Mouse (Mus musculus): ENCODE data around the gene Fam114a1. TPM values are rescaled to one million over a fixed set of nuclear protein-coding genes. Genes with fewer than 3 reads are reported as not detected.

The Fam114a1 gene
- polyA plus RNA-seq (2017; shearing (Covaris generic)) = 1 to 10 TPM; 1.7 to 2.2 TPM

- ATAC-seq = peak; percentile 56
Measured at GRCm38 (mm10) chr5:64969861-64970771, at the start of gene Fam114a1. TSS of gene Fam114a1 (plus strand) at chr5:64970071.

DNA sequence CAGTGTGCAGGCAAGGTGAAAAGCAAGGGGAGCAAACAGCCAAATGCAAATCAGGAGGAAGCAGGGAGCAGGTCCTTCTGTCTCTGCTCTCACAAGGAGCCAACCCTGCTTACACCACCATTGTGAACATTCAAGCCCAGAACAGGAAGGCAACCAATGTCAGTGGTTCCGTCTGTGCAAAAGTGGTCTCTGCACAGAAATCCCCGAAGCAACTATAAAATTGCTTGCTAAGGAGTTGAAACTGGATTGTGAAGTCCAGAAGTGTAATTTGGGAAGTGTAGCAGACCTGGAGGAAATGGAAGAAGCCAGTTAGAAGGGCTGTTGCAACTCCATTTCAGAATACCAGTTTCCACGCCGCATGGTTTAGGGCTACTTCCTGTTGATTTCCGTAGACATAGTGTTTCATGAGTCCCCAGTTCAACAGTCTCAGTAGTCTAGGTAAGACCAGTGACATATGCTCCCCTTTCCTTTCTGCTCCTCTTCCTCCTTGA, 46.9 kb upstream of the Fam114a1 start:
- peak; percentile 69 for ATAC-seq

GRCm38 (mm10) chr5:64932215-64932614, 37.7 kb upstream of the Fam114a1 start:
- peak; percentile 22 for ATAC-seq

DNA sequence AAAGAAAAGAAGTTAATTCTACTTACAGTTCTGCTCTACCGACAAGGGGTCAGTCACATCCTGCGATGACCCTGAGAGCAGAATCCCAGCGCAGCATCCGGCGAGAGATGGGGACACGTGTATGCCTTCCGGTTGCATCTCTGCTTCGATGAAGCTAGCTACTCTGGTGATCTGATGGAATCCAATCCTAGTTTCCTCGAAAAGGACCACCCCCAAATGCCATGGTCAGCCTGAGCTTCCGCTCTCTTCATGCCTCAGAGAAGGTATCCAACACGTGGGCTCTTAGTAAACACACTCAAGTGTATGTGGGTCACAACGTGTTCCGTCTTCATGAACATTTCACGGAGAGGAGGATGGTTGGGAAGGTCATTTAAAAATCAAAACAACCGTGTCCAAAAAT, 37.1 kb upstream of the Fam114a1 start:
- peak; percentile 23 for ATAC-seq

- no peak for ATAC-seq
Measured at GRCm38 (mm10) chr5:64951486-64951885, 18.4 kb upstream of the Fam114a1 start.

GRCm38 (mm10) chr5:64954931-64955330, 14.9 kb upstream of the Fam114a1 start:
- no peak for ATAC-seq

DNA sequence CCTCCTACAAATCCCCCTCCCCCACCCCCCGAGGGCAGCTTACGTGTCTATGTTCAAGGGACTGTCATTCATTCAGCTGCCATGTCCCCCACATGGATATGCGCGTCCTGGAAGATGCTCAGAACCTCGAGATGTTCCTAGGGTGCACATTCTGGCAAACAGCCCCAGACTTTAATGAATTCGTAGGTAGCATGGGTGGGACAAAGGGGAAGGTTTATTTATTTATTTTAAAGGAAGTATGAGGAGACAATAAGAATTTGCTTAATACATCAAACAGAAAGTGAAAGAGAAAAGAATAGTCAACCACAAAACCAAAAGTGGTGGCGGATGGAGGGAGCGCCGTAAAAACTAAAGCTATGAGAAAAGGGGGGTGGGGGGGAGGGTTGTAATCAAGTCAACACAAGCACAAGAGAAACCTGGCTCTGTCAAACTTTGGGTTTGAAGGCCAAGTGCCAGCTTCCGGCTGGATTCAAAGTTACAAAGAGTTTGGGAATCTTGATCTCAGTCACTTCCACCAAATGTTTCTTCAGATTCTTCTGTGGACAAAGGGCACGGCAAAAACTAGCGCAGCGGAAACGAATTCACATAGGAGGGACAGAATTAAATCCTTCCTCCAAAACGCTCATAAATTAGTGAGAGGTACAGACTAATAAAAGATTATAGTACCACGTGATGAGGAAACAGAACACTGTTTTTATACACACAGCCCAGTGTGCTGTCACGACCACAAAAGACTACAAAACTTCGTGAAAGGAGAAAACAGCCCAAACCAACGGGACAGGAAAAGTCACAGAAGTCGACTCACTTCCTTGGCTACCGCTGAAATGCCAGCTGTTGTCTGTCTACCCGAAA, 10.7 kb upstream of the Fam114a1 start:
- ATAC-seq = peak; percentile 62

DNA sequence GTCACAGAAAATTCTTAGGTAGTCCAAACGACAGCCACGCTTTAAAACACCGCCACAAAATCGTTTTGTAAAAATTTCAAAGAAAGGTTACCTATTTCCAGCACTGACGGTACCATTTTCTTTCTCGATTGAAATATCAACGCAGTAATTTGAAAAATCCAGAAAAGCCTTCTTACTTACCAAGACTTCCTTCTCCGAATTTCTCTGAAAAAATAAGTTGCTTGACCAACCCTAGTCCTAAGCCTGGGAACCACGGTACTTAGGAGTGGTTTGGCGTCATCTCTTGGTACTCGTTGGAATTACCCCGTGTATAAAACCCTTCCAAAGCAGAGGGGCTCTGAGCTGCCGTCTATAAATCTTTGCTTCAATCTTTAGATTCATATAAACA, 10.0 kb upstream of the Fam114a1 start, which contains the start of gene Tlr6:
Gene Tlr6 (minus strand): TSS at position 255 of the 388 bp plus-strand sequence.
- ATAC-seq = no peak

- peak; percentile 51 for ATAC-seq
Measured at GRCm38 (mm10) chr5:64960857-64961391, 8.9 kb upstream of the Fam114a1 start.

GRCm38 (mm10) chr5:64963271-64963670, 6.6 kb upstream of the Fam114a1 start:
- ATAC-seq = no peak

DNA sequence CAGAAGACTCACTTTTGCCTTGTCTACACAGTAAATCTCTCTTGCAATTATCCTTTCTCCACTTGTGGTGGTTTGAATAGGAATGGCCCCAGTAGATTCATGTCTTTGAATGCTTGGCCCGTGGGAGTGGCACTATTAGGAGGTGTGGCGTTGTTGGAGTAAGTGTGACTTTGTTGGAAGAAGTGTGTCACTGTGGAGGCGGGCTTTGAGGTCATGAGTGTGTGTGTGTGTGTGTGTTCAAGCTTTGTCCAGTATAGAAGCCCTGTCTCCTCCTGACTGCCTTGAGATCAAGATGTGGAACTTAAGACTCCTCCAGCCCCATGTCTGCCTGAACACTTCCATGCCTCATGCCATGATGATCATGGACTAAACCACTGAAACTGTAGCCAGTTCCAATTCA, 6.1 kb upstream of the Fam114a1 start:
- no peak for ATAC-seq

DNA sequence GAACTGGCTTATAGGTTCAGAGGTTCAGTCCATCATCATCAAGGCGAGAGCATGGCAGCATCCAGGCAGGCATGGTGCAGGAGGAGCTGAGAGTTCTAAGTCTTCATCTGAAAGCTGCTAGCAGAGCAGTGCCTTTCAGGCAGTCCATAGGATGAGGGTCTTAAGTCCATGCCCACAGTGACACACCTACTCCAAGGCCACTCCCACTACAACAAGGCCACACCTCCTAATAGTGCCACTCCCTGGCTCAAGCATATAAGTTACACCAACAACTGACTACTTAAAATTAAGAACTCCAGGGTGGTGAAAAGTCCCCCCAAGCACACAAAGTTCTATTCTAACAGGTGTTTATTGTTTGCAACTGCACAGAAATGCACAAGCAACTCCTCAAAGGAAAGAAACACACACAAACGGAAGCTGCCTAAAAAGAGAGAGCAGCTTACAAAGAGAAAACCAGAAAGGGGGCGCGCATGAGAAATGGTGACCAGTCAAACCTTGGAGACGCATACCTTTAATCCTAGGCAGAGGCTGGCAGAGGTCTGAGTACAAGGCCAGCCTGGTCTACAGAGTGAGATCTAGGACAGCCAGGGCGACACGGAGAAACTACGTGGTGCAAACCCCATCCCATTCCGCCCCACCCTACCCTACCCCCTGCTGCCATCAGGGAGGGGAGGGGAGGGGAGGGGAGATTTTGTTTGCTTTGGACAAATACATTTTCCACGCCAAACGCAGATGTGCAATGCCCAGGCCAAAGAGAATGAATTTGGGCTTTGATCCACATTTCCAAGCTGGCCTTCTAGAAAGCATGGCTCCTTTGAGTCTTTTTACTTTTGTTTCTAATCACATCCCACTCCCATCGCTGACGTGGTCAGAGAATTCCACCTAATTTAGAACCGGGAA, 660 bp upstream of the Fam114a1 start:
- peak; percentile 42 for ATAC-seq

DNA sequence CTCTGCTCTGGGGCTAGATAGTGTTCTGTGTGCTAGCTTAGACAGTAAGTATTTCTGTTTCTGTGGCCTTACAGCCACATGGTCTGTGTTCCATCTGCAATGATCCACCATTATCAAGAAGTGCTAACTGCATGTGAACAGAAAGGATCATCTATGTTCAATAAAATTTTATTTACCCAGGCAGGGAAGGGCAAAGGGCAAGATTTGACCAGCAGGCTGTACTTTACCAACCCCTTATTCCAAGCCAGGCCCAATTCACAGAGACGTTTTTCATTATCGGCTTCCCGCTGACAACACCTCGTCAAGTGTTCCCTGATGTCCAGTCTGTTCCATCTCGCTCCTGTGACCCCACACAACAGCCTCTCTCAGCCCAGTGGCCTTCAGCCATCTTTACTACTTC, 5.2 kb downstream of the Fam114a1 start:
- ATAC-seq = no peak

DNA sequence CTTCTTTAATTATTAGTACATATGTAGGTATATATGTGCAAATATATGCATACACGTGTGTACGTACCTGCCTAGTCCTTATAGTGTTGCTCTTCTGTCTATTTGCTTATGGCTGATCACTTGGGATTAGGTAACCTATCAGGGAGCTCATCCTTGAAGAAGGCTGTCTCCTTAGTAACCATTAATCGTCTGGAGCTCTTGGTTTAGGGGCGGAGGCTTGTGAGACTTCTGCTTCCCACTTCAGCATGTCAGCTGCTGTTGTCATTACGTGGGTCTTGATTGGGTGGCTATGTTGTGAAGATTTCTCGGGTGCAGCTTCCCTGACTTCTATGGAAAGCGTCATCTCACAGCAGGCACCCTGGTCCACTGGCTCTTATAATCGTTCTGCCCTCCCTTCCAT, 7.3 kb downstream of the Fam114a1 start:
- ATAC-seq = no peak

GRCm38 (mm10) chr5:64985971-64986370, 16.1 kb downstream of the Fam114a1 start:
- ATAC-seq = no peak

GRCm38 (mm10) chr5:64989940-64990339, 20.1 kb downstream of the Fam114a1 start:
- peak; percentile 46 for ATAC-seq

DNA sequence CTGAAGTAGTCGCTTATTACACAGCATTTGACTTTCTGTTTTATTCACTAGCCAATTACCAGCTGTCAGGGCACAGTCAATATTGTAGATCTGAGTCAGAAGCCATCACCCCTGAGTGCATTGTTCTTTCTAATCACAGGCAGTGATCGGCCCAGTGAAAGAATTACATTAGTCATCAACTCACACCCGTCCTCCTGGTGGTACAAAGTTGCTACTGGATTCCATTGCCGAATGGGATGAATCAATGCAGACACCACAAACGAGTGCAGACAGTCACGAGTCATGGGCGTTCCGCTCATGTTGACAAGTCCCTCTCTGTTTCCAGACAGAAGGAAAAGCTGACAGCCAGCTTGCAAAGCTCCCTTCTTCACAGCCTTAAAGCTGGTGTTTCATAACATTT, 22.7 kb downstream of the Fam114a1 start:
- no peak for ATAC-seq

DNA sequence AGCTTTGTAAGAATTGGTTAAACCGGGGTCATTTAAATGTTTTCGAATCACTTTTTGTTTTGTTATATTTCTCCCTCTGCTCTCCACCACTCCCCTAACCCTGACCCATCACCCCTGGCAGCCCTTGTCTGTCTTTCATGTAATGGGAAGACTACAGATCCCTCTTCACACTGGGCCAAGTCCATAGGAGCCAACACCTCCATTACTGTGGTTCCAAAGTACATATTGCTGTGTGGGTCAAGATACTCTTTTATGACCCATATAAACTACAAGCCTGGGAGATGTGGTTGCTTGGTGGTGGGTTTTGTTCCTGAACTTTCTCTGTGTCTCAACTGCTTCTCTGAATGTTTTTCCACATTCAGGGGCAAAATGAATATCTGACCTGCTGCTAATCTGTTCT, 25.5 kb downstream of the Fam114a1 start:
- no peak for ATAC-seq

DNA sequence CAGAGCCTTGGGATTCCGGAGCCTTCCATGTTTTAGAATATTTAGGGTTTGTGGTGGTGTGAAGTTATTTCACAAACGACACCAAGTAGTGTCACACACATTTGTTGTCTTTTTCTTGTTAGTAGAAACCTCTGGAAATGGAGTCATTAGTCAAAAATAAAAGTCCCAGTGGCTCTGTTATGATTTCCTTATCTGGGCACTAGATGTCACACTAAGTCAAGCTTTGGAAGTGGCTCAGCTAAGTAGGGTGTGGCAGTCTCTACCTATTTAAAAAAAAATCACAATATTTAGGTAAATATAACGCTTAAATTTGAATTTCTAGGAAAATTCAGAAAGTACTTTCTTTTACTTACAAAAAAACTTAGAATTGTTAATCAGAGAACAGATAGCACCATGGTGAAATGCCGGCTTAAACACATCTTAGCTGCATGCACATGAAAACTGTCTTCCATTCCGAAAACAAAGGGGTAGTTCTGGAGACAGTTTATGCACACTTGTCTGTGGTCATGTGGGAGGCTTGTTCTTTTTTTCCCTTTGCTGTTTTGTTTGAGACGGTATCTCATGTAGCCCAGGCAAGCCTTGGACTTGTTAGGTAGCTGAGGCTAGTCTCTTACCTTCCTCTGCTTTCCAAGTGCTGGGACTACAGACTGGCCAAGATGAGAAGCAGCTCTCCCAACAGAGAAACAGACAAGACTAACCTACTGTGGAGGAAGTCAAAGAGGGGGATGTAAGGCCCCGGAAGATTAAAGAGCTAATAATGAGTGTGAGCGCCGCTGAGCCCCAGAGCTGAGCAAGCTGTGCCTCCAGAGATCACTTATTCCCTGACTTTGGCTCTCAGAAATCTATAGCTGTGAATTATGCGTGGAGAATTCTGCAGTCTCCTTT, 33.3 kb downstream of the Fam114a1 start:
- peak; percentile 52 for ATAC-seq

DNA sequence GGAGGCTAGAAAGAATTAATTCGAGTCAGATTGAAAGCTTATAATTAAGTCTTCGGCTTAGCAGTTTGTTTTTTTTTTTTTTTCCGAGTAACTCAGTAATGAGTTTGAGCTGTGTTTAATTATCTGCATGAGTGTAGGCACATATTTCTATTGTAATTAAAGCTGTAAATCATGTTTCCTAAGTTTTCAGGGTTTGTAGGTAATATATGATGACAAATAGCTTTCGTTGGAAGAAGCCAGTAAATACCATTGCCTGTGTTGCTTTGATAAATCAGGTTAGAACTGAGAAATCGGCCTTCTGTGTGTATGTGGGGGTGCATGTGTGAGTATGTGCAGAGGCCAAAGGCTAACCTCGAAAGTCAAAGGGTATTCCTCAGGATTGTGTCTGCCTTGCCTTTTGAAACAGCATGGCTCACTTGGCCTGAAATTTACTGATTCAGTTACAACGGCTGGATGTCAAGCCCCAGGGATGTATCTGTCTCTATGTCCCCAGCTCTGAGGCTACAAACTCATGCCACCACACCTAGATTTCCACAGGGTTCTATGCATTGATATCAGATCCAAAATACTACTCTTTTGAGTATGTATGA, 34.2 kb downstream of the Fam114a1 start:
- ATAC-seq = no peak
